Mouse (Mus musculus) intestine, postnatal 0 days (tissue): ENCODE data around the gene Zc3h12c. TPM values are rescaled to one million over a fixed set of nuclear protein-coding genes. Genes with fewer than 3 reads are reported as not detected.

Experiments used
- ATAC-seq: fragments of 200-750 bp; cut with Nextera tagmentation; 2 replicates; pipeline ENCODE4 v1.8.0; 2017; ENCODE audit warnings: mild to moderate bottlenecking, moderate TSS enrichment, moderate library complexity
- H3K27ac ChIP-seq: fragments of 300-500 bp; sonication (generic); 2 replicates; pipeline ENCODE4 v1.5.1; 2014; ENCODE audit warnings: mild to moderate bottlenecking, low read depth, low read length, moderate library complexity
- H3K27me3 ChIP-seq: fragments of 300-500 bp; sonication (generic); replicated peaks from 2 replicates; pipeline ENCODE4 v1.6.1; 2014; ENCODE audit warnings: low read length, mixed read lengths; ENCODE audit not compliant: control insufficient read depth, insufficient read depth
- H3K36me3 ChIP-seq: fragments of 300-500 bp; sonication (generic); 2 replicates; pipeline ENCODE4 v1.6.1; 2014; ENCODE audit warnings: mild to moderate bottlenecking, moderate library complexity; ENCODE audit not compliant: control insufficient read depth, insufficient read depth
- H3K4me1 ChIP-seq: fragments of 300-500 bp; sonication (generic); replicated peaks from 2 replicates; pipeline ENCODE4 v1.6.1; 2014; ENCODE audit warnings: antibody characterized with exemption, low read length, mixed read lengths; ENCODE audit not compliant: control insufficient read depth, insufficient read depth
- H3K4me2 ChIP-seq: fragments of 300-500 bp; sonication (generic); replicated peaks from 2 replicates; pipeline ENCODE4 v1.6.1; 2014; ENCODE audit warnings: low read depth, mild to moderate bottlenecking, moderate library complexity
- H3K4me3 ChIP-seq: fragments of 300-500 bp; sonication (generic); 2 replicates; pipeline ENCODE4 v1.5.1; 2014; ENCODE audit warnings: low read depth, low read length
- H3K9ac ChIP-seq: fragments of 300-500 bp; sonication (generic); 2 replicates; pipeline ENCODE4 v1.6.1; 2014; ENCODE audit warnings: mild to moderate bottlenecking, low read depth, low read length
- H3K9me3 ChIP-seq: fragments of 300-500 bp; sonication (generic); 2 replicates; pipeline ENCODE4 v1.6.1; 2016; ENCODE audit warnings: mixed run types; ENCODE audit not compliant: control insufficient read depth
- CTCF ChIP-seq: sonication (generic); IDR thresholded peaks from 2 replicates; pipeline ENCODE4 v1.5.1; 2016; ENCODE audit warnings: low read depth, mild to moderate bottlenecking, control low read depth, antibody characterized with exemption, moderate library complexity
- WGBS: fragments of 180-500 bp; shearing (Covaris S2); extraction: QIAGEN DNeasy Blood & Tissue Kit; methylation state at CpG from one replicate; pipeline ENCODE4 v1.1.7; 2014; 5-methylcytosine and 5-hydroxymethylcytosine counted together
- polyA plus RNA-seq: library from polyadenylated mRNA; unstranded; fragments of >200 nt; fragmentation: Nextera tagmentation; extraction: Ambion mirVana; gene quantifications from 2 replicates; pipeline ENCODE4 v1.2.1, GENCODE M21; 2015

The Zc3h12c gene
- polyA plus RNA-seq, 1 experiment from 2014 or later = 0.95 TPM

DNA sequence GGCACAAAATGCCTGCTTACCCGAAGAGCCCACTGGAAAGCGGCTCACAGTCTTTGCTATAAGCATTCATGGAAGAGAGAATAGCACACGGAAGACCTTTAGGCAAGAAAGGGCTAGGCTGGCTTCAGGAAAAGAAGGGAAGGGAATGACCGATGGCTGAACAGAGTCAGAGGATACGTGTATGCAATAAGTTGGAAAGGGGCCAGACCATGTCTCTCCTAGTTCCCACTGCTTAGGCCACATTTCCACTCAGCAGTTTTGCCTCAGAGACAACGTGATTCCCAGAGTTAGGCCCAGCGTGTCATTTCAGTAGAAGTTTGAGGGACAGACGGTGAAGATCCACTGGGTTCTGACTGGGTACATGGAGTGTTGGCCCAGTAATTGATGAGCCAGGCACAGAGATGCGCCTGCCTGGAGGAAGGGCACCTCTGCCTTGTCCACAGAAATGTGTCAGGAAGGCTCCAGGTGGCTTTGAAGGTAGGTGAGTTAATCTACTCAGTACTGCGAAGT, 73.8 kb downstream of the Zc3h12c start:
- H3K9ac ChIP-seq = no peak overlapping the region
- no peak overlapping the region for H3K4me2 ChIP-seq
- no peak for TF ChIP-seq CTCF
- H3K27me3 ChIP-seq = peaks cover 31% of the 10 kb centered on the region
- H3K36me3 ChIP-seq = no peaks in the 10 kb centered on the region
- no peak overlapping the region for H3K27ac ChIP-seq
- ATAC-seq = no peak
- H3K4me1 ChIP-seq = no peaks in the 10 kb centered on the region
- no peaks in the 10 kb centered on the region for H3K9me3 ChIP-seq
- WGBS = 80% methylated on average over 10 of the region's 10 CpGs
- no peak overlapping the region for H3K4me3 ChIP-seq

- no peak for TF ChIP-seq CTCF
- Histone ChIP-seq H3K36me3 (no peaks in the 10 kb centered on the region), H3K4me1 (no peaks in the 10 kb centered on the region), H3K9ac (no peak overlapping the region), H3K4me3 (no peak overlapping the region), H3K27ac (no peak overlapping the region), H3K9me3 (no peaks in the 10 kb centered on the region), H3K4me2 (no peak overlapping the region), H3K27me3 (peaks cover 31% of the 10 kb centered on the region)
- 78% methylated on average over 5 of the region's 5 CpGs for WGBS
- ATAC-seq = no peak
Measured at GRCm38 (mm10) chr9:52094016-52094415, 74.4 kb downstream of the Zc3h12c start.

DNA sequence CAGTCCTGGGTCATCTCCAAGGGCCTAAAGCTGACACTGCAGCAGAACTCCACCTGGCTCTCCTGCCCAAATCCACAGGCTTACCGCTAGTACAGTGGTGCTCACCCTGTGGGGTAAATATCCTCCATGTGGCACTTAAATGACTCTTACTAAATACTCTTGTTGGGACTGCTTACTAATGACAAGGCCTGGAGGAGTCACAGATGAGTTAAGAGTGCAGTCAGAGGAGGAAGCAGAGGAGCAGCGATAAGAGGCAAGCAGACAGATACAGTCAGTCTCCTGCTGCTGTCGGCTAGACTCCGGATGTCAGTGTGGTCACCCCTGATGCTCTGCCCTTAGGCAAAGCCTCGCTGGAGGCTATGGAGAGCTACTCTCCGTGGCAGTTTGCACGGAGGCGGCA, 75.3 kb downstream of the Zc3h12c start:
- ATAC-seq = no peak
- no peak overlapping the region for H3K27ac ChIP-seq
- H3K4me3 ChIP-seq = no peak overlapping the region
- WGBS = 76% methylated on average over 8 of the region's 8 CpGs
- no peaks in the 10 kb centered on the region for H3K36me3 ChIP-seq
- no peak overlapping the region for H3K9ac ChIP-seq
- no peaks in the 10 kb centered on the region for H3K9me3 ChIP-seq
- H3K27me3 ChIP-seq = peaks cover 22% of the 10 kb centered on the region
- no peaks in the 10 kb centered on the region for H3K4me1 ChIP-seq
- H3K4me2 ChIP-seq = no peak overlapping the region
- TF ChIP-seq CTCF = no peak

DNA sequence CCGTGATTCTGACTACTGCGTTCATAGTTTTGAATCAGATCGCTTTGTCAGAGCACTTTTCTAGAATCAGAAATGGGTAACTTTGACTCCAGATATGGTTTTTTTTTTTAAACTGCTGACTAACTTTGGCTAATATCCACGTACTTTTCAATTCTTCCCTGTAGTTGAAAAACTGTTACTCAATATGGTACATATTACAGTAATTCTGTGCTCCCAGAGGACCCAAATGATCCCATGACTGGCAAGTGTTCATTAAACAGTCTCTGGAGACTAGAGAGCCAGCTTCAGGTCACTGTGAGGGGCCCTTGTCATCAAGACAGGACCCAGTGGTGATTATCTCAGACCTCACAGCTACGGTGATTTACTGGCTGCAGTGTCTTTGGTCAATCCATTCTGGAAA, 76.1 kb downstream of the Zc3h12c start:
- Histone ChIP-seq H3K4me2 (no peak overlapping the region), H3K9ac (no peak overlapping the region), H3K4me1 (no peaks in the 10 kb centered on the region), H3K4me3 (no peak overlapping the region), H3K9me3 (no peaks in the 10 kb centered on the region), H3K27ac (no peak overlapping the region), H3K36me3 (no peaks in the 10 kb centered on the region; the same call in 1 of the 2 replicates), H3K27me3 (peaks cover 15% of the 10 kb centered on the region; the same call in 1 of the 2 replicates)
- no peak for TF ChIP-seq CTCF
- ATAC-seq = no peak
- WGBS = 90% methylated on average over 5 of the region's 5 CpGs

DNA sequence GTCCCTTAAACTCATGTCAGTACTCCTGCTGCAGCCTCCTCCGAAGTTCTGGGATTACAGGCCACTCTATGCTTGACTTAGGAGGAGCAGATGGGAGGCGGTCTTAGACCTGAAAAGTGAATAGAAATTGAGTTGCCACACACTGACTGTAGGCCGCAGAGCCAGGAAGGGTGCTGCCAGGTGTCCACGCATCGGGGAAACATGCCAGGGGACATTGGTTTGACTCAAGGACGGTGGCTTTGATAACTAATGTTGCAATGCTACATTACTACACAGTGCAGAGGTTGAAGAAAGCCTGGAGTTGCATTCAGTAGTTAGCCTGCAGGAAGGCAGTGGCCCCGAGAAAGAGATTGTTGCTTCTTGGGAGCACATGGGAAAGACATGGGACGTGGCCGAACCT, 76.6 kb downstream of the Zc3h12c start:
- Histone ChIP-seq H3K4me2 (no peak overlapping the region), H3K36me3 (no peaks in the 10 kb centered on the region; the same call in 1 of the 2 replicates), H3K9ac (no peak overlapping the region), H3K4me1 (no peaks in the 10 kb centered on the region), H3K9me3 (no peaks in the 10 kb centered on the region), H3K27me3 (peaks cover 14% of the 10 kb centered on the region; the same call in 1 of the 2 replicates), H3K27ac (no peak overlapping the region), H3K4me3 (no peak overlapping the region)
- ATAC-seq = no peak
- no peak for TF ChIP-seq CTCF
- WGBS = 86% methylated on average over 9 of the region's 9 CpGs

GRCm38 (mm10) chr9:52082414-52082813, 86.0 kb downstream of the Zc3h12c start:
- Histone ChIP-seq H3K9ac (no peak overlapping the region), H3K36me3 (peaks cover 24% of the 10 kb centered on the region), H3K27ac (no peak overlapping the region), H3K4me2 (no peak overlapping the region), H3K9me3 (no peaks in the 10 kb centered on the region), H3K4me3 (no peak overlapping the region), H3K27me3 (no peaks in the 10 kb centered on the region), H3K4me1 (no peaks in the 10 kb centered on the region)
- no peak for ATAC-seq
- WGBS = 60% methylated on average over 4 of the region's 4 CpGs
- TF ChIP-seq CTCF = no peak

GRCm38 (mm10) chr9:52081979-52082378, 86.4 kb downstream of the Zc3h12c start:
- H3K27ac ChIP-seq = no peak overlapping the region
- H3K4me3 ChIP-seq = no peak overlapping the region
- H3K4me2 ChIP-seq = no peak overlapping the region
- H3K27me3 ChIP-seq = no peaks in the 10 kb centered on the region
- peaks cover 24% of the 10 kb centered on the region for H3K36me3 ChIP-seq
- 39% methylated on average over 2 of the region's 2 CpGs for WGBS
- TF ChIP-seq CTCF = no peak
- no peaks in the 10 kb centered on the region for H3K9me3 ChIP-seq
- no peak for ATAC-seq
- H3K9ac ChIP-seq = no peak overlapping the region
- no peaks in the 10 kb centered on the region for H3K4me1 ChIP-seq
